Mouse (Mus musculus): ENCODE measurements at regions not wholly inside any gene's neighbourhood (a gene's known extent, or its start where the extent isn't known, plus 50 kb on each side); places are given as distances from the start of the nearest gene placed in this dataset.

GRCm38 (mm10) chr11:54187826-54188225 is 61.6 kb downstream of the Csf2 start:
- no peak for TF ChIP-seq POLR2A (IDR thresholded peaks at IDR 0.05; ENCODE audit: borderline replicate concordance, extremely low read depth, insufficient read depth, insufficient read length, poor library complexity, severe bottlenecking)
- no peak for TF ChIP-seq CTCF (IDR thresholded peaks at IDR 0.05; ENCODE audit: borderline replicate concordance, extremely low read depth, insufficient read depth, insufficient read length)

Measured in brain, embryonic 14.5 days (tissue).